Mouse (Mus musculus) kidney, adult 11 months (tissue): Measurements from ENCODE around the gene Caskin1.
A peak's percentile ranks its signal among the peaks of the same experiment; 100 is the strongest.

Source experiments
- DNase-seq: peaks from one replicate; pipeline ENCODE4 v3.0.0; 2022

Gene Caskin1

DNA sequence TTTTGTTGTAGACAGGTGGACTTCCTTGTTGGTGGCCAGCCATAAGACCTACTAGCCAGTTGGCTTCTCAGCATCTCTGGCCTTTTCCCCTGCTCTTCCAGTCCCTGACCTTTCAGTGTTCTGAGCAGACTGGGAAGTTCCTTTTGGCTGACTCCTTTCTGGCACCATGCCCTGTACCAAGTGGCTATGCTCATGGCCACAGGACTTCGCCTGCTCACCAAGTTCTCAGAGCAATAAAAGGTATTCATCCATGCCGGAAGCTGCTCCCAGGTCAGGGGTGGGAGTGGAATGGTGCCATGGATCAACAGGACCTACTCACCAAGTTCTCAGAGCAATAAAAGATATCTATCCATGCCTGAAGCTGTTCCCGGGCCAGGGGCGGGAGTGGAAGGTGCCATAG lies 15.9 kb upstream of the Caskin1 start:
- DNase-seq, result peak; percentile 94

DNA sequence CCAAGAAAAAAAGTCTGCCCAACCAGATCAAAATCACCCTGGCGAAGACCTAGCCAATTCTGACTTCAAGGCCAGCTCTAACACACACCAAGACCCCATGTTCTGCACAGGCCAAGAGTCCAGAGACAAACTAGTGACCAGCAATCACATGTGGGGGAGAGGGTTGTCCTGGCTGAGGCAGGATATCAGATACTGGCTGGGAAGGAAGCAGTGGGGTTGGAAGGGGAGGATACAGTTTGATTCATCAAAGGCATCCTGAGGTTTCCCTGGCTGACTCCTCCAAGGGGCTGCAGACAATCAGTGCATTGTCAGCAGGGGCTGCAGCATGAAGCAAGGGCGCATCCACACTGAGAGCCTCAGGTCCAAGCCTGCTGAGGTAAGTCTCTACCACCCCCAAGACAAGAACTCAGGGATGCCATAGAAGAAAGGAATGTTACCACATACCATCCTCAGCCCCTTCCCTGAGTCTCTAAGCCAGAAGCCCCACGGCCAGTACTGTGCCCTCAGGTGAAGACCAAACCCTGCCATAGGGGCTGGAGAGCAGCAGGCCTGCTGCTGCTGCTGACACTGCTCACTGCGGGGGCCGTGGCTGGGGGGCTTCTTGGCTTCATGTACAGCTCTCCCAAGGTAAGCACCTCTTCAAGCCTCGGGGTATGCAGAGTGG lies 14.7 kb upstream of the Caskin1 start, which contains the start of gene Bricd5:
Gene Bricd5, plus strand, starts transcription at position 273 of the 664 bp plus-strand sequence.
- DNase-seq, result no peak

DNA sequence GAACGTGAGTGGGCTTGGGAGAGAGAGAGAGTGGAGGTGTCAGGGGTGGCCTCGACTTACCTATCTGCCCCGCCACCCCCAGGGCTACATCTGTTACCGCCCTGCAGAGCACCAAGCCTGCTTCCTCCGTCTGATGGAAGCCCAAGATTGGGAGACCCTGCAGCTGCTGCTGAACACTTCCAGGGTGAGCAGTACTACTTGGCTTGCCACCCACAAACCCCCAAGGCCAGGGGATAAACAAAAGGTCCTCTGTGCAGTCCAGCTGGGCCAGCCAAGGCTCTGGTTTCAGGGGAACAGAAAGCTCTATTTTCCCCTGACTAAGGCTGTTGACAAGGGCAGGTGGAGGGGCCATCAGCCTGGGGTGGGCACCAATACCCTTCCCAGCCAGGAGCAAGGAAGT lies 13.8 kb upstream of the Caskin1 start:
- DNase-seq, result no peak

DNA sequence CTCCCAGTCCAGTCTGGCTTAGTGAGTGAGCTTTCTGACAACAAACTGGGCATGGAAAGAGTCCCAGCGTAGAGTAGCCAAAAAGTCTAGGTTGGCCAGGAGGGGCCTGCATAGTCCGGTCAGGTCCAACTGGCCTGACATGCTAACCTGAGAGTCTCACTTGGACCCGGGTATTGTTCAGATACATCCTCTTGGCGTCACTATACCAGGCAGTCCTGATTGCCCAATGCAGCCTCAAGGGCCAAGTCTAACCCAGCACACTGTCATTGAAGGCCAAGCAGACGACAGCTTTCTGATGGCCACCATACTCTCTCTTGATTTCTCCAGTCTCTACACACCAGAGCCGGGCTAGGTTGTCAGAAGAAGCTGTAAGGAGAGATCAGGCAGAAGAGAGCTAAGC lies 12.8 kb upstream of the Caskin1 start:
- DNase-seq, result no peak

DNA sequence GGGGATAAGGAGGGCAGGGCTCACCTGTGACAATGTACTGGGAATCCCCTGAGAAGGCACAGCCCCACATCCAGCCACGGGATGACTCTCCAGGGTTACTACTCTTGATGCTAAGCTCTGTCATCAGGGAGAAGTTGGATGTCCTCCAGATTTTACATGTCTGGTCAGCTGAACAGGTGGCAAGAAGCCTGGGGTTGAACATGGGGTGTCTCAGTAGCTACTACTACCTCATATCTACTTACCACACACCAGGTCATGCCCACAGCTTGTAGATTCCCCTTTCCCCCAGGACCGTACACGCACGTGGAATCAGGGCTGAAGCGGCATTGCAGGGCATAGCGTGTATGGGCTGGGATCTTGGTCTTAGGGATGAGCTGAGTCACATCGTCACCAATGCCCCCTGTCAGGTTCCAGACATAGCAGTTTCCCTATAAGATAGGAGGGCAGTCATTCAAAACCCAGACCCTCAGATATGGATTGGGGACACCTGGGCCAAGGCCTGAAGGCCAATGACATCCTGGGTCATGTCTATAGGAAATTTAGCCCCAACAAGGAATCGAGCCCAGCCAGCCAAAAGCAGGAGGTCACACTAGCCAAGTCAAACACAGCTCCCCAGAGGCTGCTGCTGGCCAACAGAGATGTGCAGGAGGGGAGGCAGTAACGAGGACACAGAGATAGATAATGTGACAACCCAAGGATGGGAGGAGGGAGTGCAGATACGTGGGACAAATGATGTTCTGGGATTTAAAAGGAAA lies 12.2 kb upstream of the Caskin1 start:
- DNase-seq, result no peak

DNA sequence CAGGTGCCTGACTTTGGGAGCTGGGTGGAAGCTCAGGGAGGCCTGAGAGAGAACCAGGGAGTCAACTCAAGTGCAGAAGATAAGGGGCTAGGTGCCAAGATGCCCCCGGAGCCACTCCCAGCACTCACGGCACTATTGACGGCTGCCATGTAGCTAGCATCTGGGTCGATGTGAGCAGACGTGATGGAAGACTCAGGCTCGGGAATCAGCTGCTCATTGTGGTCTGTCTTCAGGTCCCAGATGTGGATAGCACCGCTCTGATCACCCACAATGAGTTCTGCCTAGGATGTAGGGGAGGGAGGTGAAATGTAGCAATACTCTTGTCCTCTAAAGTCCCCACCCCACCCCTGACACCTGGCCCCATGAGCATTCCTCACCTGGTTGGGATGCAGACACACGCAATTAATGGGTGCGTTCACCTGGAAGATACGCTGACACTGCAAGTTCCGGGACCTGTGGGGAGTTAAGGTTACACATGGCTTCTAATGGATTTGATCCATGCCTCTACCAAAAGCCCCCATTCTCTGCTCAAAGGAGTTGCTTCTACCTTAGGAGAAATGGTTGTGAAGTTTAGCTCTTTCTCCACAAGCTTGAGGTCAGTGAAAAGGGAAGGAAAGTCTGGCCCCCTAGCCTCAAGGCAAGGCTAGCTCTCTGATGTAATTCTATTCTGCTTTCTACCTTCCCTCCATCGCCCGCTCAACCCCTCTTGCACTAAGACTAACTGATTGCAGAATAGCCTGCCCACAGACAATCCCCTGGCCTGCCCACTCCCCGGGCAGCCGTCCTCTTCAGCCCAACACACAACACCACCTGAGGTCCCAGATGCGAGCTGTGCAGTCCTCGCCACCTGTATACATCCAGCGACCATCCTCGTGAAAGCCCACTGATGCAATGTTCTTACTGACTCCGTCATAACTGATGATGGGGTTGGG lies 11.1 kb upstream of the Caskin1 start:
- DNase-seq, result no peak

DNA sequence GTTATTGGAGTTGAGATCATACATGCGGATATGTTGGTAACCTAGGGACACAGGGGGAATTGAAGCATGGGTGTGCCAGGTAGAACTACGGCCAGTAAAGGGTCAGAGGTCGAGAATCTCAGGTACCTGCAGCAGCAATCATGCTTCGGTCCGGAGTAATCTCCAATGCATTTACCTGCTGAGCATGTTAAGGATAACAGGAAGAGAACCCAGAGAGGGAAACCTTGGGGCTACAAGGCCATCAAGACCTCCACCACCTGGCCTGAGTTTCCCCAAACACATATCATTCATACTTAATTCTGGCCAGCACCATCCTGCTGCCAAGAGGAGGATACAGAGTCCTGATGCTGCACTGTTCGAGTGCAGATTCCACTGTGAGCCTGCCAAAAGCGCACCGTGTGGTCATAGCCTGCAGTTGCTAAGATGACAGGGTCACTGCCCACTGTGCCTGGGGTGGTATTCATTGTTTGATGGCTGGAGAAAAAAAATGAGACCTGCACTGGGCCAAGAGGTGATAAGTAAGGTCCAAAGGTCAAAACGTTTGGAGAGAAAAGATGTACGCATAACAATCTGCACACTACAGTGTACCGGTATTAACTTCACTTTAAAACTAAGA lies 10.3 kb upstream of the Caskin1 start:
- DNase-seq, result peak; percentile 41

DNA sequence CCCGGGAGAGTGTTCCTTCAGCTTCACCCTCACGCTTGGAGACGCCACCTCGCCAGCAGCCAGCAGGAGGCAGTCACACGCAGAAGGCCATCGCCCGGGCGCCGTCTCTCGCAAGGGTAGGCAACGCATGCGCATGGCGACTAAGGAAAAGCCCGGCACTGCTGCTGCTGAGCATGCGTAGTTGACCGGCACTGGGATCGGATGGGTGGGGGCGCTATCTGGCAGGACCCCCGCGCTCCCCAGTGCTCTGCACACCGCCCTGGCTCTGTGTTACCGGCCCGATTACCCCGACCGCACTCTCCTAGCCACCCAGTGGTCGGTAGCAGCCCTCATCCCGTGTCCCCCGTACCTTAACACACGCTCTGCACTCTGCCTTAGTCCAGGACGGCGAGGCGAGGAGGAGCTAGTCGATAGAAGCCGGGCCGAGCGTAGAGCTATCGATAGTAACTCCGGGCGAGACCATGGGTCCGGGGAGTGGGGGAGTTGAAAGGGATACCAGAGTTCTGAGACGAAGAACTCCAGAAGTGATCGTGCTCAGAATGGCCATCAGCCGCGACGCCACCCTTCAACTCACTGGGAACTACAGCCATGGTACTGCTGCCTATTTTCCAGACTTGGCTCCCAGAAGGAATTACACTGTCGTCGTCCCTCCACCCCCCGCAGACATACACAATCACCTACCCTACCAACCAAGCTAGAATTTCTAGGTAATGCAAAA lies 9.6 kb upstream of the Caskin1 start, which contains the start of gene Mlst8:
Gene Mlst8, minus strand, starts transcription at position 416 of the 718 bp plus-strand sequence.
- peak; percentile 95 for DNase-seq

DNA sequence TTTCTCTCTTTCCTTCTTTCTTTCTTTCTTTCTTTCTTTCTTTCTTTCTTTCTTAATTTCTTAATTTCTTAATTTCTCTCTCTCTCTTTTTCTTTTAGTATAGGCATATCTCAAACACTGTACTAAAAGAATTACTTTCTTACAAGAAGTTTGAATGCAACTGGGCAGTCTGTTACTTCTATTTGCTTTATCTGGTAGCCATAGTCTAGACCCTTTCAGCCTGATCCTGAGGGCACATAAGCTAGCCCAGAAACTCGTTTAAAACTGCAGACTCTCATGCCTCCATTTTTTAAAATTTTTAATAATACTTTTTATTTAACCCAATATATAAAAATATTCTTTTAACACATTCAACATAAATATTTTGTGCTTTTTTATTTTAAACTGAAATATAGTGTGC lies 9.0 kb upstream of the Caskin1 start:
- DNase-seq, result no peak

DNA sequence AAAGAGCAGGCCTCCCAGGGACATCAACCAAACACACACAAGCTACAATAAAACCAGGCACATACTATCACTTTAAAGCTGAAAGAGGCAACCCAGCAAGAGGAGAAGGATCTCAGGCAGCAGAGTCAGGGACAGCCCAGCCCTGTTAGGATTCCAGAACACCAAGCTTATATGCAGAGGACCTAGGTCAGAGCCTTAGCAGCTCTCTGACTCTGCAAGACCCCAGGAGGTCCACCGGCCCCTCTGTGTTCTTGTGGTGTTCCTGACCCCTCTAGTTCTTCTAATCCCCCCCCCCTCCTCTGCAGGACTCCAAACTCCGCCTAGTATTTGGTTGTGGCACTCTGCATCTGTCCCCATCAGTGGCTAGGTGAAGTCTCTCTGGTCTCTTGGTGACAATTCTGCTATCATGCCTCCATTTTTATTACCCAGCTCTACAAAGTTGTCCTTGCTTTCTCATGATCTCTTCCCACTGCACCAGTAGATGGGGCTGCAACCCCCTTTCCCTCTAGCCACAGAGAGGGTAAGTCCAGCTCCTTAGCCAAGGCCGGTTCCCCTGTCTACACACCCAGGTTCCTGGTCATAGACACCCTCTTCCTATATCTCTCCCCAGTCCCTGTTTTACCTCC lies 8.1 kb upstream of the Caskin1 start:
- no peak for DNase-seq

DNA sequence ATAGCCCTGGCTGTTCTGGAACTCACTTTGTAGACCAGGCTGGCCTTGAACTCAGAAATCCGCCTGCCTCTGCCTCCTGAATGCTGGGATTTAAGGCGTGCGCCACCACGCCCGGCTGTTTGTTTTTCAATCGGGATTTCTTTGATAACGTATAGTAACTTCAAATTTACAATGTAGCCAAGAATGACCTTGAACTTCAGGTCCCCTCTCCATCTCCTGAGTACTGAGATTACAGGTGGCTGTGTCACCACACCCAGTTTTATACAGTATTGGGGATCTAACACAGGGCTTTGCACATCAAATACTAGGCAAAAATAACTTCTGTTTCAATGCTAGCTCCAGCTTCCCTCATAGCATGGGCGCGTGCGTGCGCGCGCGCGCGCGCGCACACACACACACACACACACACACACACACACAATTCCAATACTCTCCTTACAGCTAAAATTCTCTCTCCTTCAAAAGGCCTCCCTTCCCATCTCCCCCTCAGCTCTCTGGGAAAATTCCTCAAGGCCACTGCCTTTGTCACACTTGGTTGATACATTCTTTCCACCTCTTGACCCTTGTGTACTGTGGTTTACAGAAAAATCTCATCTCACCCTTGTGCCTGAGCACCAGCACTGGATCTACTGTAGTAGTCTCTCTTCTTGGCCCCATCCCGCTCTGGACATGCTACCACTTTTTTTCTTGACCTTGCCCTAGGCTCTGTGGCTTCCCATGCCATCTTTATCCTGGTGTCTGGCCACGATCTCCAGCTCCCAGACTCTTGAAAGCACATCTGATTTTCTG lies 7.2 kb upstream of the Caskin1 start:
- no peak for DNase-seq

DNA sequence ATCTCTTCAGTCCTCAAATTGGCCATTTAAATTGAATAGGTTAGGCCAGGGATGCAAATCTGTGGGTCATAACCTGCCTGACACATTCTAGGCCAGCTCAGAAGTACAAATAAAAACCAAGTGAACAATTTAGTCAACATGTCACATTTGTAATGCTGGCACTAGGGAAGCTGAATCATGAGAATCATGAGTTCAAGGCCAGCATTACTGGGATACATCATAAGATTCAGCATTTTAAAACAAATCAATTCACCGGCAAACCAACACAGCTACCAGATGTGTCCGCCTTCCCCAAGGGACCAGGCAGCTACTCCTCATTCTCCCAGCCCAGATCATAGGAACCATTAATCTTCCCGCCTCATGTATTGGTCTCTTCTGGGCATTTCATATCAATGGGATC lies 4.9 kb upstream of the Caskin1 start:
- DNase-seq, result no peak

DNA sequence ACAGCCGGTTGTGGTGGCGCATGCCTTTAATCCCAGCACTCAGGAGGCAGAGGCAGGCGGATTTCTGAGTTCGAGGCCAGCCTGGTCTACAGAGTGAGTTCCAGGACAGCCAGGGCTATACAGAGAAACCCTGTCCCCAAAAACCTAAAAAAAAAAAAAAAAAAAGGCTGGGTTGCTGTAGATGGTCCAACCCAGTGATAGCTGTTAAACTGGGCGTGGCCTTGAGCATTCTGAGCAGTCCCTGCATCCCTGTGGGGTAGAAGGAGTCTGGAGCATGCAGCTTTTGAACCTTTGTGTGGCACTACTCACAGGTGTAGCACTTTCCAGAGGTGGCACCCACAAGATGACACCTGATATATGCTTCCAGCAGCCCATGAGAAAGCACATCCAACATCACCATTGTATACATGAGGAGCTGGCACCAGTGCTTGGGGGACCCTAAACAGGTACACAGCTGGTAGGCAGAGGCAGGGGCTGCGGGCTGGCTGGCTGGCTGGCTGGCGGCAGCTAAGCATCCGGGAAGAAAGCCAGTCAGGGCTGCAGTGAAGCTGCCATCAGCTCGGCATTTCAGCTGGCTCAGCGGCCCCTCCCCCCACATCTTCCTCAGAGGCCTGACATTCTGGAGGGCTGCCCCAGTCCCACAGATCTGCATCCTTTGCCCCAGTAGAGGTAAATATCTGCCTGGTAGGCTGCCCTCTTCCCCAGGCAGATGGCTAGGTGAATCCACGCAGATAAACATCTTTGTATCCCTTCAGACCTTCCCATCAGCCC lies 3.1 kb upstream of the Caskin1 start:
- no peak for DNase-seq

DNA sequence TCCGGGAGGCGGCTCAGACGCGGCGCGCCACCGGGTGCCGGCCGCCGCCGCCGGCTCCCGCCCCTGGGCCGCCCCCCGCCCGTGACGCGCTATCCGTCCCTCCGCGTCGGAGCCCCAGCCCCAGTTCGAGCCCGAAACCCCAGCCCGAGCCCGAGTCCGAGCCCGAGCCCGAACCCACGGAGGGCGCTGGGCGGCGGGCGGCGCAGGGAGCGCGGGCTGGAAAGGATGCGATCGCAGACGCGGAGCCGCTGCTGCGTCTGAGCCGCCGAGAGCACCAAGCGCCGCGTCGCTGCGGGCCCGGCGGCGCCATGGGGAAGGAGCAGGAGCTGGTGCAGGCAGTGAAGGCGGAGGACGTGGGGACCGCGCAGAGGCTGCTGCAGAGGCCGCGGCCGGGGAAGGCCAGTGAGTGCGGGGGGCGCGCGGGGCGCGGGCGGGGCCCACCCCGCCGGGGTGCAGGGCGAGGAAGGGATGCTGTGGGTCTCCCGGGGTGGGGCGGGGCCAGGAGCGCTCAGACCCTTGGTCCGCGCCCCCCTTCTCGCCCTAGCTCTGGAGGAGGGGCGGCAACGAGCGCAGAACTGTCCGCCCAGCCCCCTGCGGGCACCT lies 362 bp downstream of the Caskin1 start:
- DNase-seq, result no peak

DNA sequence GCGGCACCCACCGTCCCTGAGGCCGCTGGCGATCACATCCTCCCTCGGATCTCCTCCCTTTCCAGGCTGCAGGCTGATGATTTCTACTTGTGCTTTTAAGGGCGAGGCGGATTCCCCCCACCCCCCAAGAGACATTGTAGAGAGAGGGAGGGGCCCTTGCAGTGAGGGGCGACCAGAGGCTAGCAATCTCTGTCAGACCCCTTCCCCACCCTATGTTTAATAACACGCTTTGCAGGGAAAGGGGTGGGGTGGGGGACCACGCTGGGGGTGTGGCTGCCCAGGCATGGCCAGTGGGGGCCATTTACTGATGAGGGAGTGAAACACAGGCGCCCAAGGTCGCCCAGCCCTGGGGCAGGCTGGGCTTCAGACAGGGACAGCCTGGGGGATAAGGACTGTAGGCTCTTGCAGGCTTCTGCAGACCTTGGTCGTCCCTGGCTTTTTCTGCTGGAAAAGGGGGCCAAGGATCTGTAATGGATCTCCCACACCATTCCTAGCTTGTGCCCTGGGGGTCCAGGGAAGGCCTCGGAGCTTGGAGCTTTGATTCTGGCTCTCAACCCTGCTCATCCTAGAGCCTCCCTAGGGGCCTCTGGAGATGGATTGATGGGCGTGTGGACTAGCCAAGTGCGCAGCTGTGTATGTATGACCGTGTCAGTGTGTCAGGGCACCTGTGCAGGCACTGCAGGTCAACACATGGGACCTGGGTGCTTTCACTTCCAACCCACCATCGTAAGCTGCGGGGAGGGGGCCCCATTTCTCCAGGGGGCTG lies 1.0 kb downstream of the Caskin1 start:
- DNase-seq, result no peak

DNA sequence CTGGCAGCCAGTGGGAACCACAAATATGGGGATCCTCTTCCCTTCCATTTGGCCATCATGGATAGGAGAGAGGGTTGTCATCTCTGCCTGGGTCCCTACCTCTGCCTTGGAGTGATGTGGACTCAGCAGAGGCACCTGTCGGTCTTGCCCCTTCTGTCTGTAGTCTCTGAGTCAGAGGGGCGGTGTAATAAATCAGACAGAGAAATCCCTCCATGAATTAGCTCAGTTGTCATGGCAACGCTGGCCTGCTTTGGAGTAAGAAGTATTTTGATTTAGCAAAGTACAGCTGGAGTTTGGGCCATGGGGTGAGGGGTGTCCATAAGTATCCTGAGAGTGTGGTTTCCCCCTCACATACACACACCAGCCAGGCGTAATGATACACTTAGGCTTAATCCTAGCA lies 2.0 kb downstream of the Caskin1 start:
- no peak for DNase-seq

DNA sequence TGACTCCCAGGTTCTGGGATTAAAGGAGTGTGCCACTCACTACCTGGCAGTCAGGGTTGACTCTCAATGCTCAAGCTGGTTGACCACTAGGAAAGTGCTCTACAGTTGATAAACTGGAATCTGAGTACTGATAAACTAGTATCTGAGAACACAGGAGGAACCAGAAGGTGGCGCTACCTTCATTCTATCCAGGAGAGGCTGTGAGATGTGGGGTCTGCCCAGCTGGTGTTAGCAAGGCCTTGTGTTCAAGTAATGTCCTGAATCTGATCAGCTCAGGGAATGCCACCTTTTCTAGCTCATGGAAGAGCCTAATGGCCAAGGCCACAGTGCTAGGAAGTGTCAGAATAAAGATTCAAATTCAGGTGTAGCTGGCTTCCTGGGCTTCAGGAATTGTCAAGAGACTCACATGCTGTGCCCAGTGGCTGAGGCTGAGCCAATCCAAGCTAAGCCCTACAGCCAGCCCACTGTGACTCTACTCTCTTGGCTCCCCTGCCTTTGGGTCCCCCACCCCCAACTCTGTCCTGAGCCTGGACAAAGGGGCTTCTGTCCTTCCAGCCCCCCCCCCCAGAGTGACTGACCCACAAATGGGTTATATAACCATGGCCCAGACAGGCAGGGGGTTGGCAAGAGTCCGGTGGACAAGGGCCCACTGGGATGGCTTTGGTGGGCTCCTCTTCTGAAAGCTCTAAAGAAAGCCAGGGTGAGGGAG lies 6.4 kb downstream of the Caskin1 start:
- no peak for DNase-seq

DNA sequence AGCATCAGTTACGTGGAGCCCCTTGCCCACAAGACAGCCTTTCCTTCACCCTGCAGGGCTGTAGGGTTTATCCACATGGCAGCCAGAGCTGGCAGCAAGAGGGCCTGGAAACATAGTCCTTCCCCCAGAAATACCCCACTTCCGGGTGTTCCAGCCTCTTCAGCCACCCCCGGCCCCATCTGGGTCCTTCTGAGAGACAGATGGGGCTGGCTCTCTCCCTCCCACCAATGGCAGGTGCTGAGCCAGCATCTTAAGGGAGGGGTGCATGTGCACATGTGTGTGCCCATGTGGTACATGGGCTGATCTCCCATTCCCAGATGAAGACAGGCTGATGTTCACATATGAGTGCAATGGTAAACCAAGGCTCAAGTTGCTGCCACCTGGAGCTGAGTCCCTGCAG lies 7.0 kb downstream of the Caskin1 start:
- no peak for DNase-seq
